Comparison of ENCODE assay signal across 13 mouse cellular contexts in genomic region chr2:180098167-180098566, GRCm38 (mm10). TPM values are rescaled to one million over a fixed set of nuclear protein-coding genes. Genes with fewer than 3 reads are reported as not detected.
DNase-seq lines count a peak whose midpoint lies in the region; ATAC-seq and TF ChIP-seq lines count a peak whose summit lies in the region.
"Had no signal": no experiment of that assay in that cellular context is flagged by ENCODE, and none has a peak within 500 bp of the region (broad histone marks: within the 10 kb centered on the region; RNA-seq: fewer than 3 reads in every experiment).

No protein-coding gene starts in this region.

- no peak for TF ChIP-seq POLR2A in ES-Bruce4 (IDR thresholded peaks at IDR 0.05; ENCODE audit: insufficient read depth, low read length)

- no peak for DNase-seq in hindbrain, postnatal 0 days (ENCODE audit: low spot score)
- no peak for DNase-seq in right cerebral cortex, adult 18-20 months
- no peak for DNase-seq in cerebellum, adult 9-11 months
- no peak for DNase-seq in urinary bladder, postnatal 14 days (ENCODE audit: low spot score)
- DNase-seq: kidney, adult 8-10 months; lung, embryonic 14.5 days had no signal

- peak; percentile 8; the same call in 1 of the 2 replicates for ATAC-seq in hindbrain, postnatal 0 days
- no peak for ATAC-seq in hindbrain, embryonic 12.5 days (ENCODE audit: low FRiP score)
- peak; percentile 61 for ATAC-seq in common myeloid progenitor, adult 5-6 weeks (replicated peaks; ENCODE audit: low read depth, poor library complexity, severe bottlenecking)
- ATAC-seq in liver, embryonic 16.5 days (ENCODE audit: low read depth), result 0 out of 2 replicates have a peak, but pooled peaks have one; percentile 37

- H3K4me2 ChIP-seq in hindbrain, postnatal 0 days (ENCODE audit: low read depth, low read length), result no peak overlapping the region
- no peak overlapping the region for H3K4me2 ChIP-seq in hindbrain, embryonic 12.5 days (replicated peaks)
- no peak overlapping the region for H3K4me2 ChIP-seq in liver, embryonic 16.5 days (ENCODE audit: low read depth, low read length)
- H3K4me2 ChIP-seq: lung, embryonic 14.5 days had no signal

- H3K36me3 ChIP-seq in hindbrain, postnatal 0 days (ENCODE audit: insufficient read depth, low read length), result no peaks in the 10 kb centered on the region
- H3K36me3 ChIP-seq in hindbrain, embryonic 12.5 days, result no peaks in the 10 kb centered on the region
- H3K36me3 ChIP-seq in ES-Bruce4 (ENCODE audit: control insufficient read depth, insufficient read depth, low read length, poor library complexity, severe bottlenecking), result no peaks in the 10 kb centered on the region
- H3K36me3 ChIP-seq in liver, embryonic 16.5 days (ENCODE audit: control insufficient read depth, insufficient read depth), result no peaks in the 10 kb centered on the region

- no peak overlapping the region for H3K9ac ChIP-seq in hindbrain, postnatal 0 days (replicated peaks; ENCODE audit: low read length)
- H3K9ac ChIP-seq in hindbrain, embryonic 12.5 days, result no peak overlapping the region
- no peak overlapping the region for H3K9ac ChIP-seq in ES-Bruce4 (ENCODE audit: low read depth, poor library complexity, severe bottlenecking)
- H3K9ac ChIP-seq in liver, embryonic 16.5 days (ENCODE audit: low read depth, low read length), result no peak overlapping the region
- H3K9ac ChIP-seq: lung, embryonic 14.5 days had no signal

- peak; percentile 27; the same call in 1 of the 2 replicates for TF ChIP-seq CTCF in hindbrain, postnatal 0 days (IDR thresholded peaks at IDR 0.05; ENCODE audit: low read depth)
- TF ChIP-seq CTCF in ES-Bruce4 (IDR thresholded peaks at IDR 0.05; ENCODE audit: low read depth, low read length), result peak; percentile 8

- no peak for TF ChIP-seq EP300 in ES-Bruce4 (IDR thresholded peaks at IDR 0.05; ENCODE audit: insufficient read depth, low read depth, low read length)

- WGBS in hindbrain, postnatal 0 days, result 47% methylated on average over 5 of the region's 5 CpGs
- 41% methylated on average over 5 of the region's 5 CpGs for WGBS in hindbrain, embryonic 12.5 days
- 15% methylated on average over 5 of the region's 5 CpGs for WGBS in liver, embryonic 16.5 days (ENCODE audit: insufficient replicate concordance)

- no peaks in the 10 kb centered on the region for H3K9me3 ChIP-seq in hindbrain, postnatal 0 days (ENCODE audit: low read length)
- no peaks in the 10 kb centered on the region for H3K9me3 ChIP-seq in hindbrain, embryonic 12.5 days (replicated peaks)
- no peaks in the 10 kb centered on the region for H3K9me3 ChIP-seq in ES-Bruce4 (replicated peaks; ENCODE audit: control insufficient read depth, insufficient read depth, low read length, poor library complexity, severe bottlenecking)
- no peaks in the 10 kb centered on the region for H3K9me3 ChIP-seq in liver, embryonic 16.5 days (replicated peaks; ENCODE audit: control insufficient read depth, low read length)

- no peak overlapping the region for H3K27ac ChIP-seq in hindbrain, postnatal 0 days
- no peak overlapping the region for H3K27ac ChIP-seq in hindbrain, embryonic 12.5 days
- H3K27ac ChIP-seq in ES-Bruce4 (ENCODE audit: insufficient read depth, low read length), result no peak overlapping the region
- H3K27ac ChIP-seq in liver, embryonic 16.5 days (ENCODE audit: low read length), result no peak overlapping the region

- H3K4me1 ChIP-seq in hindbrain, postnatal 0 days (ENCODE audit: insufficient read depth, low read length), result peaks cover 4% of the 10 kb centered on the region; the same call in 1 of the 2 replicates
- H3K4me1 ChIP-seq in hindbrain, embryonic 12.5 days, result peaks cover 32% of the 10 kb centered on the region
- H3K4me1 ChIP-seq in ES-Bruce4 (ENCODE audit: control insufficient read depth, insufficient read depth, low read length), result no peaks in the 10 kb centered on the region
- H3K4me1 ChIP-seq in liver, embryonic 16.5 days (ENCODE audit: control insufficient read depth, low read depth, low read length), result no peaks in the 10 kb centered on the region; the same call in 1 of the 2 replicates

- no peaks in the 10 kb centered on the region for H3K27me3 ChIP-seq in hindbrain, postnatal 0 days (ENCODE audit: insufficient read depth, low read length)
- H3K27me3 ChIP-seq in hindbrain, embryonic 12.5 days, result peaks cover 55% of the 10 kb centered on the region
- no peaks in the 10 kb centered on the region for H3K27me3 ChIP-seq in ES-Bruce4 (ENCODE audit: control insufficient read depth, insufficient read depth, low read length, poor library complexity, severe bottlenecking)
- peaks cover 55% of the 10 kb centered on the region for H3K27me3 ChIP-seq in liver, embryonic 16.5 days (ENCODE audit: control insufficient read depth, insufficient read depth, low read depth, low read length)

- H3K4me3 ChIP-seq in hindbrain, postnatal 0 days (ENCODE audit: low read length), result no peak overlapping the region
- H3K4me3 ChIP-seq in hindbrain, embryonic 12.5 days, result no peak overlapping the region
- H3K4me3 ChIP-seq in ES-Bruce4 (ENCODE audit: low read depth, low read length), result no peak overlapping the region
- no peak overlapping the region for H3K4me3 ChIP-seq in liver, embryonic 16.5 days (ENCODE audit: low read depth, low read length)

RNA-seq across cellular contexts. Expression of gene Hrh3, which starts 6.1 kb away (rescaled TPM):
- 5.9 and 11.4 TPM in 2 replicates for total RNA-seq in hindbrain, postnatal 0 days (2014; rRNA removed)
- 3.4 and 3.6 TPM in 2 replicates for polyA plus RNA-seq in hindbrain, postnatal 0 days (2015; fragmentation: Nextera tagmentation; extraction: Ambion mirVana)
- polyA plus RNA-seq in hindbrain, embryonic 12.5 days (2016; fragmentation: Nextera tagmentation; extraction: Ambion mirVana), result 4.1 and 4.2 TPM in 2 replicates
- 0.24 TPM in 1 of 2 replicates, not detected in the other for polyA plus RNA-seq in ES-Bruce4 (2011; ENCODE audit: insufficient read depth, insufficient read length, low read depth, missing spikeins)
- total RNA-seq in common myeloid progenitor, adult 5-6 weeks (2017), result not detected in 2 replicates
- polyA plus RNA-seq in liver, embryonic 16.5 days (2015; fragmentation: Nextera tagmentation; extraction: Ambion mirVana), result not detected in 2 replicates
- total RNA-seq: CH12.LX; gastrocnemius, postnatal 36 days; heart, postnatal 25 days had no signal
- polyA plus RNA-seq: lung, embryonic 14.5 days had no signal

RNA-seq across cellular contexts. Expression of gene Osbpl2, which starts 20.9 kb away (rescaled TPM):
- total RNA-seq in hindbrain, postnatal 0 days (2014; rRNA removed), result 39.2 and 44.0 TPM in 2 replicates
- 56.0 and 57.9 TPM in 2 replicates for polyA plus RNA-seq in hindbrain, postnatal 0 days (2015; fragmentation: Nextera tagmentation; extraction: Ambion mirVana)
- polyA plus RNA-seq in hindbrain, embryonic 12.5 days (2016; fragmentation: Nextera tagmentation; extraction: Ambion mirVana), result 52.2 and 53.8 TPM in 2 replicates
- 18.0 and 18.9 TPM in 2 replicates for polyA plus RNA-seq in ES-Bruce4 (2011; ENCODE audit: insufficient read depth, insufficient read length, low read depth, missing spikeins)
- 33.8 and 35.9 TPM in 2 replicates for total RNA-seq in common myeloid progenitor, adult 5-6 weeks (2017)
- polyA plus RNA-seq in liver, embryonic 16.5 days (2015; fragmentation: Nextera tagmentation; extraction: Ambion mirVana), result 8.7 and 10.2 TPM in 2 replicates

RNA-seq across cellular contexts. Expression of gene Mtg2, which starts 27.8 kb away (rescaled TPM):
- total RNA-seq in hindbrain, postnatal 0 days (2014; rRNA removed), result 17.2 and 17.3 TPM in 2 replicates
- 23.3 and 23.9 TPM in 2 replicates for polyA plus RNA-seq in hindbrain, postnatal 0 days (2015; fragmentation: Nextera tagmentation; extraction: Ambion mirVana)
- 30.0 and 31.4 TPM in 2 replicates for polyA plus RNA-seq in hindbrain, embryonic 12.5 days (2016; fragmentation: Nextera tagmentation; extraction: Ambion mirVana)
- polyA plus RNA-seq in ES-Bruce4 (2011; ENCODE audit: insufficient read depth, insufficient read length, low read depth, missing spikeins), result 12.4 and 14.7 TPM in 2 replicates
- 9.7 and 12.5 TPM in 2 replicates for total RNA-seq in common myeloid progenitor, adult 5-6 weeks (2017)
- 9.7 and 11.1 TPM in 2 replicates for polyA plus RNA-seq in liver, embryonic 16.5 days (2015; fragmentation: Nextera tagmentation; extraction: Ambion mirVana)

RNA-seq across cellular contexts. Expression of gene Ss18l1, which starts 55.9 kb away (rescaled TPM):
- total RNA-seq in hindbrain, postnatal 0 days (2014; rRNA removed), result 80.7 and 100 TPM in 2 replicates
- polyA plus RNA-seq in hindbrain, postnatal 0 days (2015; fragmentation: Nextera tagmentation; extraction: Ambion mirVana), result 34.2 and 37.2 TPM in 2 replicates
- polyA plus RNA-seq in hindbrain, embryonic 12.5 days (2016; fragmentation: Nextera tagmentation; extraction: Ambion mirVana), result 32.9 and 37.7 TPM in 2 replicates
- 5.1 TPM in 2 replicates for polyA plus RNA-seq in ES-Bruce4 (2011; ENCODE audit: insufficient read depth, insufficient read length, low read depth, missing spikeins)
- 1.2 and 3.2 TPM in 2 replicates for total RNA-seq in common myeloid progenitor, adult 5-6 weeks (2017)
- polyA plus RNA-seq in liver, embryonic 16.5 days (2015; fragmentation: Nextera tagmentation; extraction: Ambion mirVana), result 1.0 and 1.1 TPM in 2 replicates

RNA-seq across cellular contexts. Expression of gene Psma7, which starts 55.9 kb away (rescaled TPM):
- 196 and 230 TPM in 2 replicates for total RNA-seq in hindbrain, postnatal 0 days (2014; rRNA removed)
- 585 TPM in 2 replicates for polyA plus RNA-seq in hindbrain, postnatal 0 days (2015; fragmentation: Nextera tagmentation; extraction: Ambion mirVana)
- 630 and 656 TPM in 2 replicates for polyA plus RNA-seq in hindbrain, embryonic 12.5 days (2016; fragmentation: Nextera tagmentation; extraction: Ambion mirVana)
- polyA plus RNA-seq in ES-Bruce4 (2011; ENCODE audit: insufficient read depth, insufficient read length, low read depth, missing spikeins), result 257 and 264 TPM in 2 replicates
- 380 and 416 TPM in 2 replicates for total RNA-seq in common myeloid progenitor, adult 5-6 weeks (2017)
- 214 and 234 TPM in 2 replicates for polyA plus RNA-seq in liver, embryonic 16.5 days (2015; fragmentation: Nextera tagmentation; extraction: Ambion mirVana)
